Mouse (Mus musculus): Measurements from ENCODE around the gene Tmem212.

DNA sequence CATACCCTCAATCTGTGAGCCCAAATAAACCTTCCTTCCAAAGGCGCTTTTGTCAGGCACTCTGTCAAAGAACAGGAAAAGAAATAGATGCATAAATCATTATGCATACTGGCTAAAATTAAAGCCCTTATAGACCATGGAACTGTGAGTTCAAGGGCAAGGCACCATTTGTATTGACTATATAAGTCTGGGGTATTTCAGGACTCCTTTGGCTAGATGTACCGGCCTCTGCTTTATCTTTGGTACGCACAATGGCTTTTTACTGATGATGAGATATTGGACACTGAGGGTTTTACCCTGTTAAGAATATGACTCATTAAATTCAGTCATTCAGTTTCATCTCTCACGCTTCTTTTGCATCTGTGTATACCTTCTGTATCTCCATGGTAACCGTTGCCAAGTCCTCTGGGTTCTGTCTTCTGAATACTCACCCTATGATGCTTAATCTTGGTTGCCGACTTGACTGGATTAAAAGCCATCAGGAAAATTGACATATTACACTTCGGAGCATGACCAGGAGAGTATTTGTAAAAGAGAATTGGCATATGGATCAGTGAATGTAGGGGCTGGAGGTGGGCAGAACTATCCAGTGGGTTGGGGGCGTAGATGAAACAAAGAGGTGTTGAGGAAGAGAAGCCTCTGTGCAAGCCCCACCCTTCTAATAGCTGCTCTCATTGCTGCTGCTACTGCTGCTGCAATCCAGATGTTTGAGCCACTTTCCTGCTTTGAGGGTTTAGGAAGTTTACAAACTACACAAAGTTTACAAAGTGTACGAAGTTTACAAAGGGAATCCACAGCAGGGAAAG lies 22.7 kb downstream of the Tmem212 start:
- TF ChIP-seq GATA1 (IDR thresholded peaks at IDR 0.05; ENCODE audit: borderline replicate concordance, low read length) (no peak), FLI1 (IDR thresholded peaks at IDR 0.05; ENCODE audit: low read length) (no peak)

Measured in megakaryocyte, embryonic 14.5 days (primary cell).